Mouse (Mus musculus) intestine, postnatal 0 days (tissue): ENCODE data around the gene Gm12800. TPM values are rescaled to one million over a fixed set of nuclear protein-coding genes. Genes with fewer than 3 reads are reported as not detected.
"Not testable (repeated sequence)": the region's sequence is repeated elsewhere in the genome, so short reads cannot be mapped to it uniquely, and the experiment has no call there.

Source experiments
- ATAC-seq: fragments of 200-750 bp; cut with Nextera tagmentation; 2 replicates; pipeline ENCODE4 v1.8.0; 2017; ENCODE audit warnings: mild to moderate bottlenecking, moderate TSS enrichment, moderate library complexity
- H3K27ac ChIP-seq: fragments of 300-500 bp; sonication (generic); 2 replicates; pipeline ENCODE4 v1.5.1; 2014; ENCODE audit warnings: mild to moderate bottlenecking, low read depth, low read length, moderate library complexity
- H3K27me3 ChIP-seq: fragments of 300-500 bp; sonication (generic); replicated peaks from 2 replicates; pipeline ENCODE4 v1.6.1; 2014; ENCODE audit warnings: low read length, mixed read lengths; ENCODE audit not compliant: control insufficient read depth, insufficient read depth
- H3K36me3 ChIP-seq: fragments of 300-500 bp; sonication (generic); 2 replicates; pipeline ENCODE4 v1.6.1; 2014; ENCODE audit warnings: mild to moderate bottlenecking, moderate library complexity; ENCODE audit not compliant: control insufficient read depth, insufficient read depth
- H3K4me1 ChIP-seq: fragments of 300-500 bp; sonication (generic); replicated peaks from 2 replicates; pipeline ENCODE4 v1.6.1; 2014; ENCODE audit warnings: antibody characterized with exemption, low read length, mixed read lengths; ENCODE audit not compliant: control insufficient read depth, insufficient read depth
- H3K4me2 ChIP-seq: fragments of 300-500 bp; sonication (generic); replicated peaks from 2 replicates; pipeline ENCODE4 v1.6.1; 2014; ENCODE audit warnings: low read depth, mild to moderate bottlenecking, moderate library complexity
- H3K4me3 ChIP-seq: fragments of 300-500 bp; sonication (generic); 2 replicates; pipeline ENCODE4 v1.5.1; 2014; ENCODE audit warnings: low read depth, low read length
- H3K9ac ChIP-seq: fragments of 300-500 bp; sonication (generic); 2 replicates; pipeline ENCODE4 v1.6.1; 2014; ENCODE audit warnings: mild to moderate bottlenecking, low read depth, low read length
- H3K9me3 ChIP-seq: fragments of 300-500 bp; sonication (generic); 2 replicates; pipeline ENCODE4 v1.6.1; 2016; ENCODE audit warnings: mixed run types; ENCODE audit not compliant: control insufficient read depth
- CTCF ChIP-seq: sonication (generic); IDR thresholded peaks from 2 replicates; pipeline ENCODE4 v1.5.1; 2016; ENCODE audit warnings: low read depth, mild to moderate bottlenecking, control low read depth, antibody characterized with exemption, moderate library complexity
- WGBS: fragments of 180-500 bp; shearing (Covaris S2); extraction: QIAGEN DNeasy Blood & Tissue Kit; methylation state at CpG from one replicate; pipeline ENCODE4 v1.1.7; 2014; 5-methylcytosine and 5-hydroxymethylcytosine counted together
- polyA plus RNA-seq: library from polyadenylated mRNA; unstranded; fragments of >200 nt; fragmentation: Nextera tagmentation; extraction: Ambion mirVana; gene quantifications from 2 replicates; pipeline ENCODE4 v1.2.1, GENCODE M21; 2015

Gm12800 gene
- polyA plus RNA-seq: not detected in 2 replicates

GRCm38 (mm10) chr4:101908821-101909220 is at the start of gene Gm12800:
Gm12800 (plus strand) TSS chr4:101909121.
- H3K36me3 ChIP-seq, ATAC-seq, H3K9ac ChIP-seq, H3K9me3 ChIP-seq, H3K4me2 ChIP-seq, H3K27me3 ChIP-seq, H3K27ac ChIP-seq, H3K4me3 ChIP-seq, H3K4me1 ChIP-seq: not testable (repeated sequence)
- WGBS: 97% methylated on average over 1 of the region's 2 CpGs

GRCm38 (mm10) chr4:101860873-101861272 is 48.0 kb upstream of the Gm12800 start:
- Histone ChIP-seq H3K9ac (no peak overlapping the region), H3K36me3 (no peaks in the 10 kb centered on the region), H3K27ac (no peak overlapping the region), H3K4me3 (no peak overlapping the region), H3K9me3 (no peaks in the 10 kb centered on the region), H3K4me2 (no peak overlapping the region), H3K4me1 (no peaks in the 10 kb centered on the region), H3K27me3 (no peaks in the 10 kb centered on the region)
- WGBS: 32% methylated on average over 6 of the region's 6 CpGs
- ATAC-seq: no peak
- peak; percentile 70 for TF ChIP-seq CTCF

GRCm38 (mm10) chr4:101862289-101862688 is 46.6 kb upstream of the Gm12800 start:
- Histone ChIP-seq H3K9ac (no peak overlapping the region), H3K4me1 (no peaks in the 10 kb centered on the region), H3K4me3 (no peak overlapping the region), H3K4me2 (no peak overlapping the region), H3K27ac (no peak overlapping the region), H3K27me3 (no peaks in the 10 kb centered on the region), H3K9me3 (no peaks in the 10 kb centered on the region), H3K36me3 (no peaks in the 10 kb centered on the region)
- ATAC-seq: no peak
- TF ChIP-seq CTCF: no peak
- 84% methylated on average over 6 of the region's 6 CpGs for WGBS

- H3K4me1 ChIP-seq, H3K4me3 ChIP-seq, ATAC-seq, H3K4me2 ChIP-seq, H3K9me3 ChIP-seq, H3K27ac ChIP-seq, H3K9ac ChIP-seq, H3K27me3 ChIP-seq, H3K36me3 ChIP-seq: not testable (repeated sequence)
- WGBS: 55% methylated on average over 2 of the region's 2 CpGs
Measured at GRCm38 (mm10) chr4:101872031-101872430, 36.9 kb upstream of the Gm12800 start.

- not testable (repeated sequence) for H3K27me3 ChIP-seq, H3K4me3 ChIP-seq, ATAC-seq, H3K27ac ChIP-seq, H3K9me3 ChIP-seq, H3K4me1 ChIP-seq, H3K4me2 ChIP-seq, H3K9ac ChIP-seq, H3K36me3 ChIP-seq
- 89% methylated on average over 15 of the region's 15 CpGs for WGBS
Measured at GRCm38 (mm10) chr4:101875687-101876086, 33.2 kb upstream of the Gm12800 start.

GRCm38 (mm10) chr4:101883641-101884040 is 25.3 kb upstream of the Gm12800 start:
- Histone ChIP-seq H3K36me3 (no peaks in the 10 kb centered on the region), H3K9me3 (no peaks in the 10 kb centered on the region), H3K9ac (no peak overlapping the region), H3K27me3 (no peaks in the 10 kb centered on the region), H3K4me3 (no peak overlapping the region), H3K4me1 (no peaks in the 10 kb centered on the region), H3K4me2 (no peak overlapping the region), H3K27ac (no peak overlapping the region)
- TF ChIP-seq CTCF: no peak
- WGBS: 19% methylated on average over 3 of the region's 3 CpGs
- no peak for ATAC-seq

GRCm38 (mm10) chr4:101889377-101889776 is 19.5 kb upstream of the Gm12800 start:
- no peak overlapping the region for H3K27ac ChIP-seq
- no peaks in the 10 kb centered on the region for H3K27me3 ChIP-seq
- ATAC-seq: no peak
- H3K4me1 ChIP-seq: no peaks in the 10 kb centered on the region
- no peaks in the 10 kb centered on the region for H3K36me3 ChIP-seq
- H3K9me3 ChIP-seq: no peaks in the 10 kb centered on the region
- H3K4me2 ChIP-seq: no peak overlapping the region
- no peak overlapping the region for H3K9ac ChIP-seq
- TF ChIP-seq CTCF: no peak
- no peak overlapping the region for H3K4me3 ChIP-seq
